Mouse (Mus musculus) hematopoietic stem cell, adult 5-6 weeks (primary cell): ENCODE data around the gene Usp6nl. TPM values are rescaled to one million over a fixed set of nuclear protein-coding genes. Genes with fewer than 3 reads are reported as not detected.

Experiments used
- ATAC-seq, 2 experiments: fragments of 125-278 bp in 1 of 2; replicated peaks in 1 of 2; 2 replicates each; pipeline ENCODE4 v1.8.0; 2016 to 2017; ENCODE audit warnings: inconsistent platforms in 2 of 2, mild to moderate bottlenecking in 2 of 2, moderate number of reproducible peaks in 2 of 2, low read depth in 1 of 2, moderate TSS enrichment in 1 of 2; ENCODE audit not compliant: low FRiP score in 2 of 2, poor library complexity in 2 of 2, severe bottlenecking in 2 of 2, insufficient read depth in 1 of 2, low TSS enrichment in 1 of 2
- total RNA-seq: library from RNA; stranded (forward); fragments of 172-1452, 232-1000 nt; gene quantifications from 2 replicates; pipeline ENCODE4 v1.2.3, GENCODE M21; 2017

Gene Usp6nl
- total RNA-seq, 1 experiment from 2014 or later, result 34.9 TPM

- peak; percentile 30 to 59; a peak in 3 of 4 replicates for ATAC-seq
These were observed 30.1 kb downstream of the Usp6nl start for GRCm38 (mm10) chr2:6352541-6352971.

GRCm38 (mm10) chr2:6353060-6353459 lies 30.6 kb downstream of the Usp6nl start:
- ATAC-seq, result peak; percentile 22 to 60

GRCm38 (mm10) chr2:6357306-6357705 lies 34.8 kb downstream of the Usp6nl start:
- no peak for ATAC-seq

- ATAC-seq, result no peak
These were observed 37.2 kb downstream of the Usp6nl start for GRCm38 (mm10) chr2:6359645-6360044.

- ATAC-seq, result peak; percentile 89 to 90
These were observed 40.7 kb downstream of the Usp6nl start for GRCm38 (mm10) chr2:6363126-6363525.

- no peak for ATAC-seq
These were observed 41.5 kb downstream of the Usp6nl start for GRCm38 (mm10) chr2:6363922-6364321.

GRCm38 (mm10) chr2:6366521-6366928 lies 44.1 kb downstream of the Usp6nl start:
- ATAC-seq, result peak; percentile 68 to 80

GRCm38 (mm10) chr2:6366973-6367372 lies 44.5 kb downstream of the Usp6nl start:
- no peak for ATAC-seq

GRCm38 (mm10) chr2:6367497-6367896 lies 45.0 kb downstream of the Usp6nl start:
- no peak for ATAC-seq

- ATAC-seq, result no peak
These were observed 51.7 kb downstream of the Usp6nl start for GRCm38 (mm10) chr2:6374216-6374615.

- ATAC-seq, result no peak
These were observed 53.6 kb downstream of the Usp6nl start for GRCm38 (mm10) chr2:6376071-6376470.

- no peak for ATAC-seq
These were observed 54.5 kb downstream of the Usp6nl start for GRCm38 (mm10) chr2:6376941-6377340.

- ATAC-seq, result peak; percentile 82 to 88
These were observed 56.2 kb downstream of the Usp6nl start for GRCm38 (mm10) chr2:6378590-6379205.

- ATAC-seq, result no peak
These were observed 57.3 kb downstream of the Usp6nl start for GRCm38 (mm10) chr2:6379731-6380212.

- no peak for ATAC-seq
These were observed 57.9 kb downstream of the Usp6nl start for GRCm38 (mm10) chr2:6380401-6380800.

- ATAC-seq, result peak; percentile 51 to 63; a peak in 3 of 4 replicates
These were observed 62.1 kb downstream of the Usp6nl start for GRCm38 (mm10) chr2:6384407-6385146.

GRCm38 (mm10) chr2:6389162-6389561 lies 66.7 kb downstream of the Usp6nl start:
- ATAC-seq, result no peak

GRCm38 (mm10) chr2:6391261-6391660 lies 68.8 kb downstream of the Usp6nl start:
- no peak for ATAC-seq
